Mouse (Mus musculus): ENCODE measurements around the gene Col23a1. TPM values are rescaled to one million over a fixed set of nuclear protein-coding genes. Genes with fewer than 3 reads are reported as not detected.

Col23a1 gene
- polyA plus RNA-seq, 1 experiment from 2014 or later: 12.3 TPM

DNA sequence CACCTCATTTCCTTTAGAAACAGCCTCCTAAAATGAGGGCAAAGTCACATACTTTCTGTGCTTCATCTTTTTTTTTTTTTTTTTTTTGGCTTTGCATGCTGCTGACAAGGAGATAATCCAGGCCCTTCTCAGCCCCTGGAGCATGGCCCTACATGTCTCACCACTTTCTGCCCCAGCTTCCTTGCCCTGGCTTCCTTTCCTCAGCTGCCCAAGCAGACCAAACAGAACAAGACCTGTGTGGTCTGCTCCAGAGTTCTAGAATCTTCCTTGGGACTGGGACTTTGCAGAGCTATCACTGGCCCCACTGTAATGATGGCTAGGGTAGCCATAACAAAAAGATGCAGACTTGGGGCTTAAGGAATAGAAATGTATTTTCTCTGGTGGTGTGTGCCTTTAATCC lies 300.3 kb downstream of the Col23a1 start:
- Histone ChIP-seq H3K27ac (ENCODE audit: low read depth, low read length) (no peak overlapping the region), H3K4me3 (ENCODE audit: low read length) (no peak overlapping the region), H3K27me3 (ENCODE audit: control insufficient read depth, insufficient read depth, low read length) (no peaks in the 10 kb centered on the region), H3K4me1 (ENCODE audit: control insufficient read depth, insufficient read depth, low read length) (no peaks in the 10 kb centered on the region; the same call in 1 of the 2 replicates), H3K9me3 (ENCODE audit: control insufficient read depth, low read length) (no peaks in the 10 kb centered on the region), H3K9ac (ENCODE audit: low read depth, low read length) (no peak overlapping the region), H3K4me2 (replicated peaks; ENCODE audit: low read depth, low read length) (no peak overlapping the region), H3K36me3 (ENCODE audit: control insufficient read depth, insufficient read depth, low read length) (peaks cover 79% of the 10 kb centered on the region)
- ATAC-seq (ENCODE audit: low FRiP score, low TSS enrichment): no peak

DNA sequence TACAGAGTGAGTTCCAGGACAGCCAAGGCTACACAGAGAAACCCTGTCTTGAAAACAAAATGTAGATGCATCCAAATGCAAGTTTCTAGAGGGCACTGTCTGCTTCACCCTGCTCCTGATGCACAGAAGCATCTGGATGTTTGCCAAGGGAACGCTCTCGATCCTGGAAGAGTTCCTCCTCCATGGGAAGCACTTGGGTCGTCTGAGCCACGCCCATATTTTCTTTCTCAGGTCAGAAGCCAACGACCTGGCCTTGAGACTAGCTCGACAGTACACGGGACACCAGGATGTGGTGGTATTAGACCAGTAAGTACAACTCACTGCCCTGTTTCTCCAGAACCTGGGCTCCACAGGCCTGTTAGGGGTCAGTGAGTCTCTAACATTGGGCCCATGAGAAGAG lies 301.4 kb downstream of the Col23a1 start:
- Histone ChIP-seq H3K4me1 (ENCODE audit: control insufficient read depth, insufficient read depth, low read length) (no peaks in the 10 kb centered on the region), H3K9me3 (ENCODE audit: control insufficient read depth, low read length) (no peaks in the 10 kb centered on the region), H3K4me2 (replicated peaks; ENCODE audit: low read depth, low read length) (no peak overlapping the region), H3K27me3 (ENCODE audit: control insufficient read depth, insufficient read depth, low read length) (no peaks in the 10 kb centered on the region), H3K27ac (ENCODE audit: low read depth, low read length) (no peak overlapping the region), H3K4me3 (ENCODE audit: low read length) (no peak overlapping the region), H3K36me3 (ENCODE audit: control insufficient read depth, insufficient read depth, low read length) (peaks cover 90% of the 10 kb centered on the region), H3K9ac (ENCODE audit: low read depth, low read length) (no peak overlapping the region)
- WGBS: 49% methylated on average over 7 of the region's 7 CpGs
- ATAC-seq (ENCODE audit: low FRiP score, low TSS enrichment): no peak

DNA sequence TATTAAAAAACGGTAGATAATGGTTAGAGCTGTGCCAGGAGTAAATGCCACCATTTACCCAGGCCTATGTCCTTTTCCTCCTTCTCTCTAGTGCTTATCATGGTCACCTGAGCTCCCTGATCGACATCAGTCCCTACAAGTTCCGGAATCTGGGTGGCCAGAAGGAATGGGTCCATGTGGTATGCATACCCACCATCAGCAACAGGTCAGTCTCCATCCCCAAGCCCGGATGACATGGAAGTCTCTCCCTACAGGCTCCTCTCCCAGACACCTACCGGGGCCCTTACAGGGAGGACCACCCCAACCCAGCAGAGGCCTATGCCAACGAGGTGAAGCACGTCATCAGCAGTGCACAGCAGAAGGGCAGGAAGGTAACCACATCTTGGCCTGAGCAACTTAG lies 302.2 kb downstream of the Col23a1 start:
- Histone ChIP-seq H3K9me3 (ENCODE audit: control insufficient read depth, low read length) (no peaks in the 10 kb centered on the region), H3K4me2 (replicated peaks; ENCODE audit: low read depth, low read length) (no peak overlapping the region)
- WGBS: 86% methylated on average over 7 of the region's 7 CpGs

DNA sequence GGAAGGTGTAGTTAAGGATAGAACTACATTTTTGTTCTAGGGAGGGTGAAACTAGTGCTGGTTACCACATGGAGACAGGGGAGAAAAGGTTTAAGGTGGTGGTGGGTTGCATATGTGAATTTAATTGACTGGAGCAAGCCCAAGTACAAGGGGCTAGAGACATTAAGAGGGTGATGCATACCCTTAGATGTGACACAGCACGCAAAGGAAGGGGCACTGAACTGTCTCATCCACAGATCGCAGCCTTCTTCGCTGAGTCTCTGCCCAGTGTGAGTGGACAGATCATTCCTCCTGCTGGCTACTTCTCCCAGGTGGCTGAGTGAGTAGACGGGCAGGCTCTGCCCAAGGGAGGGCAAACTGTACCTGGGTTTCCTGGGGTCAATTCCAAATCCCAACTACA lies 303.6 kb downstream of the Col23a1 start:
- no peak for ATAC-seq (ENCODE audit: low FRiP score, low TSS enrichment)
- Histone ChIP-seq H3K27me3 (ENCODE audit: control insufficient read depth, insufficient read depth, low read length) (no peaks in the 10 kb centered on the region), H3K4me3 (ENCODE audit: low read length) (no peak overlapping the region), H3K9me3 (ENCODE audit: control insufficient read depth, low read length) (no peaks in the 10 kb centered on the region), H3K4me1 (ENCODE audit: control insufficient read depth, insufficient read depth, low read length) (no peaks in the 10 kb centered on the region), H3K4me2 (replicated peaks; ENCODE audit: low read depth, low read length) (no peak overlapping the region), H3K36me3 (ENCODE audit: control insufficient read depth, insufficient read depth, low read length) (peaks cover 91% of the 10 kb centered on the region), H3K27ac (ENCODE audit: low read depth, low read length) (no peak overlapping the region), H3K9ac (ENCODE audit: low read depth, low read length) (no peak overlapping the region)
- 91% methylated on average over 4 of the region's 4 CpGs for WGBS

More for the DNA sequence above, 302.2 kb downstream of the Col23a1 start:
- H3K9ac ChIP-seq (ENCODE audit: low read depth, low read length): no peak overlapping the region
- no peak overlapping the region for H3K4me3 ChIP-seq (ENCODE audit: low read length)
- ATAC-seq (ENCODE audit: low FRiP score, low TSS enrichment): no peak
- no peaks in the 10 kb centered on the region for H3K27me3 ChIP-seq (ENCODE audit: control insufficient read depth, insufficient read depth, low read length)
- no peak overlapping the region for H3K27ac ChIP-seq (ENCODE audit: low read depth, low read length)
- peaks cover 91% of the 10 kb centered on the region for H3K36me3 ChIP-seq (ENCODE audit: control insufficient read depth, insufficient read depth, low read length)
- no peaks in the 10 kb centered on the region for H3K4me1 ChIP-seq (ENCODE audit: control insufficient read depth, insufficient read depth, low read length)

DNA sequence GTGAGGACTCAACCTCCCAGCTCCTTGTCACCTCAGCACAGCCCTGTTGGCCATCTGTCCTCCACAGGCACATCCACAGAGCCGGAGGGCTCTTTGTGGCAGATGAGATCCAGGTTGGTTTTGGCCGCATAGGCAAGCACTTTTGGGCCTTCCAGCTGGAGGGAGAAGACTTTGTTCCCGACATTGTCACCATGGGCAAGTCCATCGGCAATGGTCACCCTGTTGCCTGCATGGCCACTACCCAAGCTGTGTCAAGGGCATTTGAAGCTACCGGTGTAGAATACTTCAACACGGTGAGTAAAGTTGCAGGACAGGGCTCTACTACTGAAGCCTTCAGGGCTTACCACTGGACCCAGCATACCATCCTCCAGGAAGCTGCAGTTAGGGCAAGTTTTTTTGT lies 304.1 kb downstream of the Col23a1 start:
- Histone ChIP-seq H3K4me1 (ENCODE audit: control insufficient read depth, insufficient read depth, low read length) (no peaks in the 10 kb centered on the region), H3K4me2 (replicated peaks; ENCODE audit: low read depth, low read length) (no peak overlapping the region), H3K27me3 (ENCODE audit: control insufficient read depth, insufficient read depth, low read length) (no peaks in the 10 kb centered on the region), H3K9me3 (ENCODE audit: control insufficient read depth, low read length) (no peaks in the 10 kb centered on the region), H3K4me3 (ENCODE audit: low read length) (no peak overlapping the region), H3K36me3 (ENCODE audit: control insufficient read depth, insufficient read depth, low read length) (peaks cover 92% of the 10 kb centered on the region), H3K27ac (ENCODE audit: low read depth, low read length) (no peak overlapping the region), H3K9ac (ENCODE audit: low read depth, low read length) (no peak overlapping the region)
- no peak for ATAC-seq (ENCODE audit: low FRiP score, low TSS enrichment)
- 88% methylated on average over 6 of the region's 6 CpGs for WGBS

DNA sequence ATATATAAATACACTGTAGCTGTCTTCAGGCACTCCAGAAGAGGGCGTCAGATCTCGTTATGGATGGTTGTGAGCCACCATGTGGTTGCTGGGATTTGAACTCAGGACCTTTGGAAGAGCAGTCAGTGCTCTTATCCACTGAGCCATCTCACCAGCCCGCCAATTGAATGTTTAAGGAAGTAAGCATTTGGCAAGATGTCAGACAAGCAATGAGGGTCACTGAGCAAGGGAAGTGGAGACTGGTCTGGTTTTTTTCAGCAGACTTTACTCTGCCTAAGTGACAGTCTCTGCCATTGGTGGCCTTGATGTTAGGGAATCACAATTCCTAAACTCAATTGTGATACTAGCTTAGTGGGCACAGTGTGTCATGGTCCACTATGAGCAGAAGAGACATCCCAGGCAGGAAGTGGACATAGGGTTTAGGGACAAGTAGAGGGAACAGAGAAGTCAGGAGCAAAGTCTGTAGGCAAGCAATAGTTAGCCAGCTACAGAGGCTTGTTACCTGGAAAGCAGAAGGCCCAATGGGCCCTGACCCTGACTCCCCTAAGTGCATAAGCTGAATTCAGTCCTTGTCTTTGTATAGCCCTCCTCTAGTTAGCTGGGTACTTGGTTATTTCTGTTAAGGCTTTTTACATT lies 305.1 kb downstream of the Col23a1 start:
- H3K27me3 ChIP-seq (ENCODE audit: control insufficient read depth, insufficient read depth, low read length): no peaks in the 10 kb centered on the region
- H3K9ac ChIP-seq (ENCODE audit: low read depth, low read length): no peak overlapping the region
- no peak overlapping the region for H3K27ac ChIP-seq (ENCODE audit: low read depth, low read length)
- WGBS: 68% methylated on average over 3 of the region's 3 CpGs
- no peak for ATAC-seq (ENCODE audit: low FRiP score, low TSS enrichment)
- no peak overlapping the region for H3K4me2 ChIP-seq (replicated peaks; ENCODE audit: low read depth, low read length)
- H3K36me3 ChIP-seq (ENCODE audit: control insufficient read depth, insufficient read depth, low read length): peaks cover 92% of the 10 kb centered on the region
- no peaks in the 10 kb centered on the region for H3K4me1 ChIP-seq (ENCODE audit: control insufficient read depth, insufficient read depth, low read length)
- H3K9me3 ChIP-seq (ENCODE audit: control insufficient read depth, low read length): no peaks in the 10 kb centered on the region
- H3K4me3 ChIP-seq (ENCODE audit: low read length): no peak overlapping the region

DNA sequence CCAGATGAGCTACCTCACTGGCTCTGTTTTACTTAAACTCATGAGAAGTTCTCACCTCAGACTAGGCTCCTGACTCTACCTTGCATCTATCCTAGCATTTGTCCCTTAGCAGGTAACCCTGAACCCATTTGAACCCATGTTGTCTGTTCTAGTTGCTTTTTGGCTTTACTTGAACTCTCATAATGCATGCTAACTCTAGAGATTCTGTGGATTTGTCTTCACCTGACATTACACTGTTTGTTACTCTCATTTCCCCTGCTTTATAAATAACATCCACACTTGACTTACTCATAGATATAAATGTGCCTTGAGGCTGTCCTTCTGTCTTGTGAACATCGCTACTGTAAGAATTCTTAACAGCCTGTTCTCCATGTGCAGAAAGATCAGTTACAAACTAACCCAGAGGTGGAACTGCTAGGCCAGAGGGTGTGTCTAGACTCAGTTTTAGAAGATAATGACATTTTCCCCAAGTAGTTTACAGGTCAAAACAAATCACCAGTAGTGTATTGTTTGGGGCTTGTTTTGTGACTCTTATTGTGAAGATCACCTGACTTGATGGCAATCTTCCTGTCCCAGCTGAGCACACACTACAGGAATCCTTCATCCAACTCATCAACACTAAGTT lies 305.9 kb downstream of the Col23a1 start:
- H3K36me3 ChIP-seq (ENCODE audit: control insufficient read depth, insufficient read depth, low read length): peaks cover 95% of the 10 kb centered on the region
- no peaks in the 10 kb centered on the region for H3K27me3 ChIP-seq (ENCODE audit: control insufficient read depth, insufficient read depth, low read length)
- H3K9ac ChIP-seq (ENCODE audit: low read depth, low read length): no peak overlapping the region
- H3K9me3 ChIP-seq (ENCODE audit: control insufficient read depth, low read length): no peaks in the 10 kb centered on the region
- H3K4me2 ChIP-seq (replicated peaks; ENCODE audit: low read depth, low read length): no peak overlapping the region
- H3K27ac ChIP-seq (ENCODE audit: low read depth, low read length): no peak overlapping the region
- no peaks in the 10 kb centered on the region for H3K4me1 ChIP-seq (ENCODE audit: control insufficient read depth, insufficient read depth, low read length)
- no peak for ATAC-seq (ENCODE audit: low FRiP score, low TSS enrichment)
- WGBS: 92% methylated on average over 1 of the region's 1 CpGs
- no peak overlapping the region for H3K4me3 ChIP-seq (ENCODE audit: low read length)

DNA sequence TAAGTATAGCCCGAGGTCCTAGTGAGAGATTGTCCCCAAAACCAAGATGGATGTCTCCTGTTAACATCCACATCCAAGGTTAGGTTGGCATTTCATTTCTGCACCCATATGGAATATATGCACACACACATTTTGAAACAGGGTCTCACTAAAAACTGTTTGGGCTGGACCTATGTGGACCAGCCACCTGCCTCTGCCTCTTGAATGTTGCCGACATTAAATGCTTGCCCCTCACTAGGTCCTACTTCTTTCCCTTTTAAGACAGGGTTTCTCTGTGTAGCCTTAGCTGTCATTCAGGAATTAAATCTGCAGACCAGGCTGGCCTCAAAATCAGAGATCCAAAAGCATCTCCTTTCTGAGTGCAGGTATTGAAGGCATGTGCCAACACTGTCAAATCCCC lies 307.8 kb downstream of the Col23a1 start:
- Histone ChIP-seq H3K9ac (ENCODE audit: low read depth, low read length) (no peak overlapping the region), H3K36me3 (ENCODE audit: control insufficient read depth, insufficient read depth, low read length) (peaks cover 97% of the 10 kb centered on the region), H3K4me2 (replicated peaks; ENCODE audit: low read depth, low read length) (no peak overlapping the region), H3K9me3 (ENCODE audit: control insufficient read depth, low read length) (no peaks in the 10 kb centered on the region), H3K27ac (ENCODE audit: low read depth, low read length) (no peak overlapping the region), H3K4me1 (ENCODE audit: control insufficient read depth, insufficient read depth, low read length) (0 out of 2 replicates have a peak, but pooled peaks cover 4% of the 10 kb centered on the region), H3K4me3 (ENCODE audit: low read length) (no peak overlapping the region), H3K27me3 (ENCODE audit: control insufficient read depth, insufficient read depth, low read length) (no peaks in the 10 kb centered on the region)
- ATAC-seq (ENCODE audit: low FRiP score, low TSS enrichment): no peak
- 82% methylated on average over 2 of the region's 2 CpGs for WGBS

DNA sequence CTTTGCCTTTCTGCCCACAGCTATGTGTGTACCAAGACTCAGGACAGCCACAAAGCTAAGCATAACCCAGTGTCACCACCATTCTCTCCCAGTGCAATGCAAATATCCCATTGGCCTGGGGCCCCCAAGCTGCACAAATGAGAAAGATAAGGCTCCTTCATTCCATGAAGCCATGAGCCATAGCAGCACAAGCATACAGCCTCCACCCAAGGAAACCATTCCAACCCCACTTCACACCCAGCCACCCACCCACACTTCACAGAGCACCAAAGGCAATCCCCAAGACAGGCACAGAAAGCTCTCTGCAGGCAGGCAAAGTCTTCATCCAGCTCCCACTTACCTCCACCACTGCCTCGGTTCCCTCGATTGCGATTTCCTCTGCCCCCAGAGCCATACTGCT lies 312.5 kb downstream of the Col23a1 start:
- no peak overlapping the region for H3K9ac ChIP-seq (ENCODE audit: low read depth, low read length)
- 80% methylated on average over 3 of the region's 3 CpGs for WGBS

More for the DNA sequence above, 312.5 kb downstream of the Col23a1 start:
- Histone ChIP-seq H3K27ac (ENCODE audit: low read depth, low read length) (no peak overlapping the region), H3K4me3 (ENCODE audit: low read length) (no peak overlapping the region), H3K4me1 (ENCODE audit: control insufficient read depth, insufficient read depth, low read length) (peaks cover 18% of the 10 kb centered on the region), H3K4me2 (replicated peaks; ENCODE audit: low read depth, low read length) (no peak overlapping the region), H3K9me3 (ENCODE audit: control insufficient read depth, low read length) (no peaks in the 10 kb centered on the region), H3K27me3 (ENCODE audit: control insufficient read depth, insufficient read depth, low read length) (no peaks in the 10 kb centered on the region), H3K36me3 (ENCODE audit: control insufficient read depth, insufficient read depth, low read length) (peaks cover 84% of the 10 kb centered on the region)
- no peak for ATAC-seq (ENCODE audit: low FRiP score, low TSS enrichment)

All from kidney, embryonic 14.5 days (tissue).